Mouse (Mus musculus): ENCODE data around the gene Dars2. TPM values are rescaled to one million over a fixed set of nuclear protein-coding genes. Genes with fewer than 3 reads are reported as not detected.

The Dars2 gene
- total and polyA plus RNA-seq, 3 experiments, result 46.2 to 64.7 (median 55.3) TPM

DNA sequence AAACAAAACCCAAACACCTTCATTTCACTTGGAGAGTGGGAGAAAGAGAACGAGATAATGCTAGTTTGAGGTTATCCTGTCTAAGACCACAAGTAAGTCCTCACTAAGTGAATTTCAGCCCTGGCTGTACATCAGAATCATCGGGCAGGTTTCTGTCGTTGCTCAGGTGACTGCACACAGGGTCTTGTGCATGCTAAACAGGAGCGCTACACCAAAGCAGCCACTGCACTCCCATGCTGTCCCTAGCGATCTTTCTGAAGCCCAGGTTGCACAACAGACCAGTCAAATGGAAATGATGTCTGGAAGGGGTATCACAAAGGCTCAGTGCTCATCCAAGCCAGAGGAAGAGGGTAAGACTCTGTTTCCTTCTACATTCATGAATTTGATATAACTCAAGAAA lies 64.0 kb downstream of the Dars2 start:
- dilution Hi-C loops (cut with MboI; ENCODE audit: extremely low pct_ligation_motif_present, extremely low pct_unique_long_range_greater_than_20kb, low sequenced_read_pairs) (no loop called here), in situ Hi-C loops (cut with MboI; ENCODE audit: low pct_ligation_motif_present, low pct_unique_long_range_greater_than_20kb, low sequenced_read_pairs) (no loop called here)
- Histone ChIP-seq H3K9me3 (replicated peaks; ENCODE audit: low read length) (no peaks in the 10 kb centered on the region), H3K27ac (ENCODE audit: insufficient read depth, low read depth) (no peak overlapping the region), H3K4me1 (ENCODE audit: control insufficient read depth in 1 of 2, insufficient read depth in 2 of 2) (peaks cover 0 to 8% of the 10 kb centered on the region in 2 experiments; a peak in 1 of 4 replicates), H3K4me2 (ENCODE audit: insufficient read depth, low read depth, poor library complexity, severe bottlenecking) (no peak overlapping the region), H3K36me3 (replicated peaks in 1 of 2; ENCODE audit: control insufficient read depth in 1 of 2, insufficient read depth in 1 of 2, low read length in 1 of 2) (peaks cover 42 to 76% of the 10 kb centered on the region in 2 experiments), H3K79me2 (replicated peaks; ENCODE audit: control insufficient read depth, extremely low read depth, insufficient read depth, poor library complexity, severe bottlenecking) (0 out of 2 replicates have a peak, but pooled peaks cover 3% of the 10 kb centered on the region), H3K4me3 (replicated peaks in 1 of 3; ENCODE audit: low read depth in 2 of 3, low read length in 2 of 3, poor library complexity in 1 of 3) (no peak overlapping the region), H3K9ac (ENCODE audit: insufficient read depth, low read depth) (no peak overlapping the region), H3K27me3 (replicated peaks) (no peaks in the 10 kb centered on the region)
- no peak for DNase-seq (ENCODE audit: extremely low read depth)
- TF ChIP-seq SMC3 (IDR thresholded peaks at IDR 0.05; ENCODE audit: low read depth, low read length) (no peak), EP300 (IDR thresholded peaks at IDR 0.05; ENCODE audit: low read length) (no peak), MAX (IDR thresholded peaks at IDR 0.05; ENCODE audit: low read length) (no peak), MEF2A (IDR thresholded peaks at IDR 0.05; ENCODE audit: borderline replicate concordance, low read depth, low read length) (no peak), TCF12 (IDR thresholded peaks at IDR 0.05; ENCODE audit: low read depth, low read length) (no peak), ZMIZ1 (IDR thresholded peaks at IDR 0.05; ENCODE audit: low read depth, low read length) (no peak), GABPA (IDR thresholded peaks at IDR 0.05; ENCODE audit: insufficient replicate concordance, low read depth, low read length) (no peak), ZNF384 (IDR thresholded peaks at IDR 0.05; ENCODE audit: low read depth, low read length) (no peak), MAZ (IDR thresholded peaks at IDR 0.05; ENCODE audit: low read depth, low read length) (no peak), JUND (conservative IDR thresholded peaks at IDR 0.05; ENCODE audit: low read depth, low read length) (no peak), KAT2A (IDR thresholded peaks at IDR 0.05; ENCODE audit: insufficient replicate concordance, low read length) (no peak), CTCF (conservative IDR thresholded peaks at IDR 0.05 in 1 of 2, IDR thresholded peaks at IDR 0.05 in 1 of 2; ENCODE audit: low read depth in 2 of 2, low read length in 2 of 2) (no peak)

DNA sequence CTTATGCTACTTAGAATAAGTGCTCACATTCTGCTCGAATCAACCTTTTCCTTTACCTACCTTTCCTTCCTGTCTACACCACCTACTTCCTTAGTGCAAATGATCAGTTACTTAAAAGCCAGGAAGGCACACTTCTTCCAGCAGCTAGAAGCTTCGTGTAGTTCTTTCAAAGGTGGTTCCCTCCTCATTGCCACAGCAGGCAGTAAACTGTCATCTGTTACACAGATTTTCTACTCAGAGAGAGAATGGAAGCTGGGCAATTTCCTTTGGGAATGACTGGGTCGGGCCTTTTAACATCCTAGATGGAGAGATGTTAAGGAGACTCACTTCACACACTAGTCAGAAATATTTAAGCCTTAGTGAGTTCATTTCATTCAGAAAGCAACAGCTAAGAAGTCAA lies 64.9 kb downstream of the Dars2 start:
- H3K27ac ChIP-seq (ENCODE audit: insufficient read depth, low read depth), result no peak overlapping the region
- dilution Hi-C loops (cut with MboI; ENCODE audit: extremely low pct_ligation_motif_present, extremely low pct_unique_long_range_greater_than_20kb, low sequenced_read_pairs) (no loop called here), in situ Hi-C loops (cut with MboI; ENCODE audit: low pct_ligation_motif_present, low pct_unique_long_range_greater_than_20kb, low sequenced_read_pairs) (no loop called here)
- H3K36me3 ChIP-seq (replicated peaks in 1 of 2; ENCODE audit: control insufficient read depth in 1 of 2, insufficient read depth in 1 of 2, low read length in 1 of 2), result peaks cover 50 to 81% of the 10 kb centered on the region in 2 experiments
- H3K4me3 ChIP-seq (replicated peaks in 1 of 3; ENCODE audit: low read depth in 2 of 3, low read length in 2 of 3, poor library complexity in 1 of 3), result no peak overlapping the region
- TF ChIP-seq USF1 (IDR thresholded peaks at IDR 0.05; ENCODE audit: low read depth, low read length) (no peak), ZNF384 (IDR thresholded peaks at IDR 0.05; ENCODE audit: low read depth, low read length) (no peak), CTCF (conservative IDR thresholded peaks at IDR 0.05 in 1 of 2, IDR thresholded peaks at IDR 0.05 in 1 of 2; ENCODE audit: low read depth in 2 of 2, low read length in 2 of 2) (no peak), MAFK (IDR thresholded peaks at IDR 0.05; ENCODE audit: insufficient replicate concordance, low read length) (no peak), POLR2AphosphoS2 (IDR thresholded peaks at IDR 0.05; ENCODE audit: low read depth, low read length) (no peak), JUND (conservative IDR thresholded peaks at IDR 0.05; ENCODE audit: low read depth, low read length) (no peak), KAT2A (IDR thresholded peaks at IDR 0.05; ENCODE audit: insufficient replicate concordance, low read length) (no peak), ELF1 (IDR thresholded peaks at IDR 0.05; ENCODE audit: low read depth, low read length) (no peak), ETS1 (conservative IDR thresholded peaks at IDR 0.05; ENCODE audit: low read depth, low read length) (no peak), SIN3A (IDR thresholded peaks at IDR 0.05; ENCODE audit: low read length) (no peak), CHD1 (IDR thresholded peaks at IDR 0.05; ENCODE audit: low read depth, low read length) (no peak)
- H3K9ac ChIP-seq (ENCODE audit: insufficient read depth, low read depth), result no peak overlapping the region
- no peak overlapping the region for H3K4me2 ChIP-seq (ENCODE audit: insufficient read depth, low read depth, poor library complexity, severe bottlenecking)
- DNase-seq (ENCODE audit: extremely low read depth), result no peak
- no peaks in the 10 kb centered on the region for H3K27me3 ChIP-seq (replicated peaks)
- 0 out of 2 replicates have a peak, but pooled peaks cover 3% of the 10 kb centered on the region for H3K79me2 ChIP-seq (replicated peaks; ENCODE audit: control insufficient read depth, extremely low read depth, insufficient read depth, poor library complexity, severe bottlenecking)
- no peaks in the 10 kb centered on the region for H3K9me3 ChIP-seq (replicated peaks; ENCODE audit: low read length)
- H3K4me1 ChIP-seq (ENCODE audit: control insufficient read depth in 1 of 2, insufficient read depth in 2 of 2), result peaks cover 0 to 8% of the 10 kb centered on the region in 2 experiments; a peak in 1 of 4 replicates
